In the genomic region with DNA sequence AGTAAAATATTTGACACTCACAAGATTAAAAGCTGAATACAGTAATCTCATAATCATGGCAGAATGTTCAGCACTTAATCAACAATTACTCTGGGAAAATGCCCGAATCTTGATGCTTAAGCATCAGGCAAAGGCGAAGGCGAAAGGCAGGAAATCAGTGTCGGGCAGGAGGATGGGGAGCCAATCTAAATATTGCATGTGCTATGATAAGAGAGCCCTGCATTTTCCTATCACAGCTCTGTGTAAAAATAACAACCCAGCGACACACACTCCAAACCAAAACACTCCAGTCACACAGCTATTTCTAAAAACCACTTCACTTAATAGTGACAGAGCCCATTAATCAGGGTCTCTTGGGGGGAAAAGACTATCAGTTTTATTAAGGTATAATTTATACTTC, we compare ENCODE assay signal across 23 mouse cellular contexts.
DNase-seq lines count a peak whose midpoint lies in the region; ATAC-seq and TF ChIP-seq lines count a peak whose summit lies in the region.
"Had no signal": no experiment of that assay in that cellular context is flagged by ENCODE, and none has a peak within 500 bp of the region (broad histone marks: within the 10 kb centered on the region; RNA-seq: fewer than 3 reads in every experiment).

No protein-coding gene starts in this region.

- peak; percentile 74 for ATAC-seq in heart, embryonic 15.5 days (replicated peaks; ENCODE audit: insufficient number of reproducible peaks, insufficient read depth, low FRiP score, low read depth)
- ATAC-seq in lung, embryonic 14.5 days (ENCODE audit: insufficient read depth) = no peak
- ATAC-seq: forebrain, embryonic 13.5 days; intestine, embryonic 16.5 days; lung, postnatal 0 days; Patski had no signal

- no peak for DNase-seq in heart, embryonic 10.5 days (ENCODE audit: low spot score)
- DNase-seq in heart, adult 8-10 months (ENCODE audit: low spot score) = no peak
- DNase-seq in heart, postnatal 25 days (ENCODE audit: low spot score) = no peak
- DNase-seq in kidney, adult 2 months = peak; percentile 16
- DNase-seq in kidney, adult 18-20 months = no peak
- peak; percentile 48 for DNase-seq in lung, embryonic 14.5 days
- DNase-seq in lung, adult 18-20 months = no peak
- DNase-seq: cerebellum, adult 11 months; cerebellum, adult 9-10 months; gastrocnemius, postnatal 25 days; kidney, postnatal 25 days; thymus, adult 2 months; thymus, postnatal 36 days had no signal

- intact Hi-C loops in heart, postnatal 25 days (cut with DNase I) = no loop called here

- H3K27ac ChIP-seq in heart, embryonic 10.5 days = peak overlapping the region; percentile 53; the same call in 1 of the 2 replicates
- peak overlapping the region; percentile 84 for H3K27ac ChIP-seq in heart, embryonic 15.5 days
- no peak overlapping the region for H3K27ac ChIP-seq in kidney, adult 2 months (ENCODE audit: insufficient read depth, low read depth, low read length)
- H3K27ac ChIP-seq in lung, embryonic 14.5 days (ENCODE audit: low read depth) = no peak overlapping the region
- H3K27ac ChIP-seq: forebrain, embryonic 13.5 days; neural tube, embryonic 12.5 days had no signal

- no peaks in the 10 kb centered on the region for H3K9me3 ChIP-seq in heart, embryonic 10.5 days
- no peaks in the 10 kb centered on the region for H3K9me3 ChIP-seq in heart, embryonic 15.5 days (replicated peaks)
- no peaks in the 10 kb centered on the region for H3K9me3 ChIP-seq in lung, embryonic 14.5 days (ENCODE audit: low read depth, low read length)
- H3K9me3 ChIP-seq: forebrain, embryonic 13.5 days; megakaryocyte, embryonic 14.5 days; neural tube, embryonic 12.5 days had no signal

- WGBS in heart, embryonic 10.5 days = 30% methylated on average over 5 of the region's 5 CpGs
- 8% methylated on average over 5 of the region's 5 CpGs for WGBS in heart, embryonic 15.5 days
- 62% methylated on average over 5 of the region's 5 CpGs for WGBS in kidney, adult 2 months
- WGBS in lung, embryonic 14.5 days = 34% methylated on average over 5 of the region's 5 CpGs

- no peak for TF ChIP-seq POLR2A in kidney, adult 2 months (IDR thresholded peaks at IDR 0.05; ENCODE audit: low read depth, low read length)

- no peak overlapping the region for H3K9ac ChIP-seq in heart, embryonic 15.5 days
- H3K9ac ChIP-seq in lung, embryonic 14.5 days = no peak overlapping the region
- H3K9ac ChIP-seq: forebrain, embryonic 13.5 days; midbrain, embryonic 12.5 days; neural tube, embryonic 12.5 days had no signal

- peaks cover 58% of the 10 kb centered on the region for H3K4me1 ChIP-seq in heart, embryonic 10.5 days
- H3K4me1 ChIP-seq in heart, embryonic 15.5 days (replicated peaks) = peaks cover 60% of the 10 kb centered on the region
- H3K4me1 ChIP-seq in kidney, adult 2 months (ENCODE audit: control insufficient read depth, insufficient read depth, low read length) = peaks cover 9% of the 10 kb centered on the region; the same call in 1 of the 2 replicates
- peaks cover 16% of the 10 kb centered on the region for H3K4me1 ChIP-seq in lung, embryonic 14.5 days (ENCODE audit: insufficient read depth)

- TF ChIP-seq CTCF in kidney, adult 2 months (conservative IDR thresholded peaks at IDR 0.05; ENCODE audit: insufficient read depth, insufficient read length, low read depth, low read length) = no peak
- no peak for TF ChIP-seq CTCF in lung, embryonic 14.5 days (IDR thresholded peaks at IDR 0.05; ENCODE audit: low read depth)

- H3K4me2 ChIP-seq in heart, embryonic 15.5 days = peak overlapping the region; percentile 42
- H3K4me2 ChIP-seq in lung, embryonic 14.5 days = no peak overlapping the region
- H3K4me2 ChIP-seq: forebrain, embryonic 13.5 days; liver, embryonic 11.5 days; midbrain, embryonic 12.5 days; neural tube, embryonic 12.5 days had no signal

- 0 out of 2 replicates have a peak, but pooled peaks cover 4% of the 10 kb centered on the region for H3K36me3 ChIP-seq in heart, embryonic 10.5 days
- no peaks in the 10 kb centered on the region for H3K36me3 ChIP-seq in heart, embryonic 15.5 days
- no peaks in the 10 kb centered on the region for H3K36me3 ChIP-seq in kidney, adult 2 months (ENCODE audit: control insufficient read depth, insufficient read depth, low read length)
- no peaks in the 10 kb centered on the region for H3K36me3 ChIP-seq in lung, embryonic 14.5 days (ENCODE audit: insufficient read depth)
- H3K36me3 ChIP-seq: midbrain, embryonic 12.5 days; neural tube, embryonic 12.5 days had no signal

- H3K27me3 ChIP-seq in heart, embryonic 10.5 days (ENCODE audit: insufficient read depth, poor library complexity, severe bottlenecking) = no peaks in the 10 kb centered on the region
- no peaks in the 10 kb centered on the region for H3K27me3 ChIP-seq in heart, embryonic 15.5 days
- no peaks in the 10 kb centered on the region for H3K27me3 ChIP-seq in kidney, adult 2 months (replicated peaks; ENCODE audit: control insufficient read depth, insufficient read depth, low read length)
- H3K27me3 ChIP-seq in lung, embryonic 14.5 days (ENCODE audit: insufficient read depth, low read length) = no peaks in the 10 kb centered on the region
- H3K27me3 ChIP-seq: forebrain, embryonic 13.5 days; megakaryocyte, embryonic 14.5 days; midbrain, embryonic 12.5 days; neural tube, embryonic 12.5 days; Patski had no signal

- no peak overlapping the region for H3K4me3 ChIP-seq in heart, embryonic 10.5 days
- H3K4me3 ChIP-seq in heart, embryonic 15.5 days = no peak overlapping the region
- no peak overlapping the region for H3K4me3 ChIP-seq in kidney, adult 2 months (ENCODE audit: insufficient read depth, low read depth, low read length)
- H3K4me3 ChIP-seq in lung, embryonic 14.5 days (ENCODE audit: low read depth, low read length) = no peak overlapping the region
- H3K4me3 ChIP-seq: forebrain, embryonic 13.5 days; megakaryocyte, embryonic 14.5 days; midbrain, embryonic 12.5 days; myocyte; neural tube, embryonic 12.5 days had no signal

Comparison
In these comparisons a context has a peak if more than half of its experiments do, and no peak if none do; other contexts are left out.
1. DNase-seq: peak in kidney, adult 2 months (single experiment) and lung, embryonic 14.5 days (single experiment); none in heart, embryonic 10.5 days (single experiment), heart, adult 8-10 months (single experiment), heart, postnatal 25 days (single experiment), kidney, adult 18-20 months (single experiment) and lung, adult 18-20 months (0 of 2).
2. H3K27ac ChIP-seq: peak in heart, embryonic 10.5 days (single experiment) and heart, embryonic 15.5 days (single experiment); none in kidney, adult 2 months (single experiment) and lung, embryonic 14.5 days (single experiment).